Mouse (Mus musculus): ENCODE data around the gene Nup43. TPM values are rescaled to one million over a fixed set of nuclear protein-coding genes. Genes with fewer than 3 reads are reported as not detected.
A peak's percentile ranks its signal among the peaks of the same experiment; 100 is the strongest.

The Nup43 gene
- total RNA-seq, 2 experiments from 2014 or later: 4.1 to 4.7 TPM

DNA sequence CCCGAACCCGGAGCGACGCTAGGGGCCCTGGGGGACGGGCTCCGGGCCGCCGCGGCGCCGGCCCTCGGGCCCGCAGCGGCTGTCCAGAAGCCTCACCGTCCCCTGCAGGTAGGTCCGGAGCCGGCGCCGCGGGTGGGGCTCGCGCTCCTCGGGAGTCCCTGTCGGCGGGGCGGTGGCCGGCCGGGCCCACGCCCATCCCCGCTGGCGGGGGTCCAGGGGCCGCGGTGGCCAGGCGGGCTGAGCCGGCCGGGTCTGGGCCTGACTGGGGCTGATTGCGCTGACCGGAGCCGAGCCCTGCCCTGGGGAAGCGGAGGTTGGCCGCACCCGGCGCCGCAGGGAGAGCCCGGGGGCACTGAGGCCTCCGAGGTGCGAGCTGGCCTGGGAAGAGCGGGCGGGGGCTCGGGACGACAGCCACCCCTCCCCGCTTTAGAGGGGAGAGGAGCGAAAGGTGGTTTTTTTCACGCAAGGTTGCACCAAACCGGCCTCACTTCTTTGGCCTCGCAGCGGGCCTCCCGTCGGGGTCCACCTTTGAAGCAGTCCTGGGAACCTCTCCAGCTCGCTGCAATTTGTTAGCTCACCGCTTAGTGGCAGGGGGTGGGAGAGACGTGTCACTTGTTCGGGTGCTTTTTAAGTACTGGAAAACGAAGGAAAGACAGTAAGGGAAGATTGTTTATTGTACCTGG lies 14.2 kb downstream of the Nup43 start:
- DNase-seq (ENCODE audit: low spot score in 2 of 2): peak; percentile 53 to 65

DNA sequence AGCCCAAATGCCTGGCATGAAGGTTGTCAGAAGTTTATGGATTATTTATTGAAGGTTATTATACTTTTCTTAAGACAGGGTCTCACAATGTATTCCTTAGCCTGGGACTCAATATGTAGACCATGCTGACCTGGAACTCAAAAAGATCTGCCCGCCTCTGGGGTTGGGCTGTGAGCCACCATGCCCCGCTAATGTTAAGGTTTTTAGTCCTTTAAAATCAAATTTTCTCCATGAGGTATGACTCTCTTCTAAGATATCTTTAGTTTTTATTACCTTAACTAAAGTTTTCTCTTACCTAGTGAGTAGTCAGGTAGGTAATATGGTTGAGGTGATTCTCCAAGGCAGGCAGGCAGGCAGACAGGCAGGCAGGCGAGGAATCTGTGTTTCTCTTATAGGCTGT lies 14.9 kb downstream of the Nup43 start:
- no peak for DNase-seq (ENCODE audit: low spot score in 2 of 2)

DNA sequence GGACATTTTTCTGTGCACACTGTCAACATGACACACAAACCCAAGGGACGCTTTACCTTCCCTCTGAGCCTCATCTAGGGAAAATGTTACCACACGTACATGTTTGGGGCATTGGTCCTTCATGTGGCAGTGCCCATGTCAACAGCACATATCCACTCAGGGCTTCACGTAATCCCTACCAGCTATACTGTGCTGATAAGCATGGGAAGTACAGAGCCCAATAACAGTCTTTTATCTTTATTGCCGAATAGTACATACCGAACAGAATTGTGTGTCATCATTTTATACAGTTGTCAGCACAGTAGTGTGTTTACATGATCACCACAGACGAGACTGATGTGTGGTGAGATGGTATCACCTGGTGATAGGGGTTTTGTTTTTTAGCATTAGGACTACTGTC lies 19.6 kb downstream of the Nup43 start:
- DNase-seq (ENCODE audit: low spot score in 2 of 2): no peak

DNA sequence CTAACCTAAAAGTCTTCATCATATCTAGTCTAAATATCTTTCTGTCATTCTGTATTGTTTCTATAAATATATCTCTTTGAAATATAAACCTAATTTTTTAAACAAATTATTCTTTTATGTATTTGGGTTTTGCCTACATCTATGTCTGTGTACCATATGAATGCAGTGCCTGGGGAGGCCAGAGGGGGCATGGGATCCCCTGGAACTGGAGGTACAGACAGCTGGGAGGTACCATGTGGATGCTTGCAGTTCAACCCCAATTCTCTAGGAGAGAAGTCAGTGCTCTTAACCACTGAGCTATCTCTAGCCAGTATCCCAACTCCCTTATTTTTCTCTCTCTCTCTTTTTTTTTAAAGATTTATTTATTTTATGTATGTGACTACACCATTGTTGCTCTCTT lies 28.0 kb downstream of the Nup43 start:
- no peak for DNase-seq (ENCODE audit: low spot score in 2 of 2)

DNA sequence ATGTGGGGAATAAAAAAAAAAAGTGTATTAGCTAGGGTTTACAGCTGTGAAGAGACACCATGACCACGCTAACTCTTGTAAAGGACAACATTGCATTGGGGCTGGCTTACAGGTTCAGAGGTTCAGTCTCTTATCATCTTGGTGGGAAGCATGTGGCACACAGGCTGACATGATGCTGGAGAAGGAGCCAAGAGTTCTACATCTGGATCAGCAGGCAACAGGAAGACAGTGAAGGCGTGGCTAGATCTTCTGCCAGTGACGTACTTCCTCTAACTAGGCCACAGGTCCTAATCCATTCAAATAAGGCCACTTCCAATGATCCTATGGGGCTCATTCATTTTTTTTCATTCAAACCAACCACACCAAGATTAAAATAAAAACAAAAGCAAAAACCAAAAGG lies 32.8 kb downstream of the Nup43 start:
- DNase-seq (ENCODE audit: low spot score in 2 of 2): no peak

DNA sequence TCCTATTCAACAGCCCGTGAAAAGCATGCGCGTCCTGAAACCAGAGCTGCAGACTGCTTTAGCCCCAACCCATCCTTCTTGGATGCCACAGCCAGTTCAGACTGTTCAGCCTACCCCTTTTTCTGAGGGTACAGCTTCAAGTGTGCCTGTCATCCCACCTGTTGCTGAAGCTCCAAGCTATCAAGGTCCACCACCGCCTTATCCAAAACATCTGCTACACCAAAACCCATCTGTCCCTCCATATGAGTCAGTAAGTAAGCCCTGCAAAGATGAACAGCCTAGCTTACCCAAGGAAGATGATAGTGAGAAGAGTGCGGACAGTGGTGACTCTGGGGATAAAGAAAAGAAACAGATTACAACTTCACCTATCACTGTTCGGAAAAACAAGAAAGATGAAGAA lies 35.3 kb downstream of the Nup43 start:
- DNase-seq (ENCODE audit: low spot score in 2 of 2): peak in 1 of 2 experiments; percentile 31

DNA sequence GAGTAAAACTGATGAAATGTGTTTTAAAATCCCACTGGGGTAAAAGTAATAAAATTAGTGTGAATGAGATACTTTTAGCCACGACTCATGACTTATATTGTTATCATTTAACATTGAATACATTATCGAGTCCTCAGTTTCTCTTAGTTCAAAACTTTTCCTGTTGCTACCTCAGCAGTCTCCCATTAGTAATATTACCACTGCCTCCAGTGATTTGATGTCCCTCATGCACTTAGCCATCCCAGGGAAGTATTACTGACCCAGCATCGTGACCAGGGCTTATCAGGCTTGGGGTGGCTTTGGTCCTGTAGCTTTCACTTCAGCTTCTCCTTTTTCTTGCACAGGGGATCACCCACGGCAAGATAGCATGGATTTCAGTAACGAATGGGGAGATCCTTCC lies 42.8 kb downstream of the Nup43 start:
- DNase-seq (ENCODE audit: low spot score in 2 of 2): no peak

DNA sequence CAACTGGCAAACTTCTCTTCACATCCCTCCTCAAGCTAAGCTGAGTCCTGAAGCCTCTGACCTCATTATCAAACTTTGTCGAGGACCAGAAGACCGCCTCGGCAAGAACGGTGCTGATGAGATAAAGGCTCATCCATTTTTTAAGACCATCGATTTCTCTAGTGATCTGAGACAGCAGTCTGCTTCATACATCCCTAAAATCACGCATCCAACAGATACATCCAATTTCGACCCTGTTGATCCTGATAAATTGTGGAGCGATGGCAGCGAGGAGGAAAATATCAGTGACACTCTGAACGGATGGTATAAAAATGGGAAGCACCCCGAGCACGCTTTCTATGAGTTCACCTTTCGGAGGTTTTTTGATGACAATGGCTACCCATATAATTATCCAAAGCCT lies 45.2 kb downstream of the Nup43 start:
- no peak for DNase-seq (ENCODE audit: low spot score in 2 of 2)

DNA sequence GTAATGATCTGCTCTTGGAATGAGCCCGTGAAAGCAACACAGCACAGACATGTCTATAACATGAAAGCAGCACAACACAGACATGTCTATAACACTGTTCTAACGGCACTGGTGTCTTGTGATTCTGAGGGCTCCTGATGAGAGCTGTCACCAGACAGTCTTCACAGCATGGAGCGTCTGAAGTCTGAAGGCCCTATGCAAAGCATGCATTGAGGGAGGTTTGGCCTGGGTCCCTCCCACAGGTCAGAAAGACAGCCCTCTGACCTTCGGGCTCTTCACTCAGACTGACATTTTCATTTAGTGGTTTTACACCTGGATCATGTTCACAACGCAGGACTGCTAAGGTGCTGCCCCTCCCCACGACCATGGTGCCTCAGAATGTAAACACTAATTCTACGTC lies 47.8 kb downstream of the Nup43 start:
- no peak for DNase-seq (ENCODE audit: low spot score in 2 of 2)

DNA sequence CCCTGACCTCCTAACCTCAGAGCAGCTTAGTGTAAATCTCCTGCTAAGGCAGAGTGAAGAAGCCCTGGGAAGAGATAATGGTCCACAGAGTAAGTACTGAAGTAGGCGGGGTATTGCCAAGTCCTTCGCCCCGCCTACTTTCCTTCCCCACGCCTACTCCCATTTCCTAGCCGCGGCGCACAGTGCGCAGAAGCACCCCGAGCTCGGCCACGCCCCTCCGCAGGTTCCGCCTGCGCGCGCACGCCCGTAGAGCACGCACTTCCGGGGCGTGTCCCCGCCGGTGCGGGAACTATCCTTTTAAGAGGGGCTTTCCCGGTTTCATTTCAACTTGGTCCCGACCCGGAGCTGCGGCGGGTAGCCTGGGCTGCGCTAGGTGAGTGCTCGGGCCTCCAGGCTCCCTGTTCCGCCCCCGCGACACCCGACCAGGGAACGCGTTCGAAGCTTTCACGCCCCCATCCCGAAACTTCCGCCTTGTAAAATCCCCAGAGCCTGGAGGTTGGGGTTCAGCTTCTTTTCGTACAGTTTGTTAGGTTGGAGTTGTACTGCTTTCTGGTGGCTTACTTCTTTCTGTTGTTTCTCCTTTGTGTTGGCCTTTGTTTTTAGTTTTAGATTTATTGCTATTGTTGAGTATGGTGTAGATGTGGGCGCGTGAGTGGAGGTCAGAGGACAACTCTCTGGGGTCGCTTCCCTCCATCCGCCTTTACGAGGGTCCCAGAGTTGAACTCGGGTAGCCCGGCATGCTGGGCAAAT lies 58.6 kb downstream of the Nup43 start, which contains the start of gene Katna1:
Gene Katna1 (plus strand): TSS at position 250 of the 750 bp plus-strand sequence.
- DNase-seq (ENCODE audit: low spot score in 2 of 2): peak; percentile 85 to 91

DNA sequence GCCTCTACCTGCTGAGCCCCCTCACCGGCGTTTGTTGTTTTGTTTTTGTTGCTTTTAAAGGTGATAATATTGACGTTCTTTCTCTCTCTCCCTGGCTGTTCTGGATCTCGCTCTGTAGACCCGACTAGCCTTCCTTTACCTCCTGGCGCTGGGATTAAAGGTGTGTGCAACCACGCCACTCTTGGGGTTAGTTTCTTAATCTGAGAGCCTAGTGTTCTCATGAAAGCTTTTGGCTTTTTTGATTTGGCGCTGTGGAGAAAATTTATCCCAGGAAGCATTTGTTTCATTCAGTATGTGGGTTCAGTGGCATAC lies 59.2 kb downstream of the Nup43 start:
- DNase-seq (ENCODE audit: low spot score in 2 of 2): no peak

DNA sequence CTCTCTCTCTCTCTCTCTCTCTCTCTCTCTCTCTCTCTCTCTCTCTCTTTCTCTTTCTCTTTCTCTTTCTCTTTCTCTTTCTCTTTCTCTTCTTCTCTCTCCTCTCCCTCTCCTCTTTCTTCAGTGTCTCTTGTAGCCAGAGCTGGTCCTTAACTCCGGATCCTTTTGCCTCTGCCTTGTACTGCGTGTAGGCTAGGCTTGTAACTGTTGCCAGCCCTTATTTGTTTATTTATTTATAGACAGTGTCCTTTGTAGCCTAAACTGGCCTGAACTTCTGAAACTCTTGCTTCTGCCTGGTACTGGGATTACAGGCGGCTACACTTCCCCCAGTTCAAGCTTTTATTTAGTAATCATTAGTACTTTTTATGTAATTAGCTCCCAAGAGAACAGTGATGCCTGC lies 59.7 kb downstream of the Nup43 start:
- DNase-seq (ENCODE audit: low spot score in 2 of 2): no peak

Other genes with a start within 250 kb of the Nup43 start
- gene Ulbp1, start 193.9 kb upstream of the Nup43 start, total RNA-seq (2021): under 1 TPM; 0.24 to 0.74 TPM
- gene Lrp11, start 77.7 kb upstream of the Nup43 start, total RNA-seq (2021): 100 to 1,000 TPM; 161 to 173 TPM
- gene Pcmt1, start 13.6 kb downstream of the Nup43 start, total RNA-seq (2021): 100 to 1,000 TPM; 145 TPM
- gene Lats1, start 13.7 kb downstream of the Nup43 start, total RNA-seq (2021): 10 to 100 TPM; 46.5 to 47.4 TPM
- 10 to 100 TPM; 14.1 to 15.0 TPM for gene Katna1, start 58.5 kb downstream of the Nup43 start, total RNA-seq (2021)
- gene Ginm1, start 125.3 kb downstream of the Nup43 start, total RNA-seq (2021): 10 to 100 TPM; 22.5 to 25.0 TPM
- gene Ppil4, start 125.4 kb downstream of the Nup43 start, total RNA-seq (2021): 10 to 100 TPM; 32.7 to 35.4 TPM
- gene Zc3h12d, start 165.0 kb downstream of the Nup43 start, total RNA-seq (2021): under 1 TPM; 0.09 to 0.21 TPM

Measured in layer of hippocampus, postnatal 14 days (tissue).